Mouse (Mus musculus) hindbrain, embryonic 10.5 days (tissue): Measurements from ENCODE around the gene Nfxl1. TPM values are rescaled to one million over a fixed set of nuclear protein-coding genes. Genes with fewer than 3 reads are reported as not detected.

Experiments
- DNase-seq: peaks from one replicate; pipeline ENCODE4 v3.0.0-alpha.2; 2017; ENCODE audit warnings: low spot score
- H3K27ac ChIP-seq: fragments of 300-500 bp; sonication (generic); 2 replicates; pipeline ENCODE4 v1.5.1; 2016; ENCODE audit warnings: mild to moderate bottlenecking, moderate library complexity
- H3K27me3 ChIP-seq: fragments of 300-500 bp; sonication (generic); 2 replicates; pipeline ENCODE4 v1.6.1; 2016; ENCODE audit warnings: mild to moderate bottlenecking; ENCODE audit not compliant: poor library complexity, insufficient read depth, severe bottlenecking
- H3K36me3 ChIP-seq: fragments of 300-500 bp; sonication (generic); 2 replicates; pipeline ENCODE4 v1.6.1; 2016; ENCODE audit warnings: mild to moderate bottlenecking, moderate library complexity
- H3K4me1 ChIP-seq: fragments of 300-500 bp; sonication (generic); replicated peaks from 2 replicates; pipeline ENCODE4 v1.6.1; 2016; ENCODE audit warnings: mild to moderate bottlenecking
- H3K4me3 ChIP-seq: fragments of 300-500 bp; sonication (generic); 2 replicates; pipeline ENCODE4 v1.5.1; 2016; ENCODE audit warnings: mild to moderate bottlenecking, moderate library complexity
- H3K9me3 ChIP-seq: fragments of 300-500 bp; sonication (generic); 2 replicates; pipeline ENCODE4 v1.6.1; 2016; ENCODE audit warnings: mild to moderate bottlenecking, moderate library complexity
- WGBS: fragments of 180-500 bp; shearing (Covaris S2); methylation state at CpG from one replicate; pipeline ENCODE4 v1.1.7; 2016; 5-methylcytosine and 5-hydroxymethylcytosine counted together
- polyA plus RNA-seq: library from polyadenylated mRNA; unstranded; fragments of >200 nt; fragmentation: Nextera tagmentation; extraction: Ambion mirVana; gene quantifications from 2 replicates; pipeline ENCODE4 v1.2.1, GENCODE M21; 2016

Gene Nfxl1
- polyA plus RNA-seq, 1 experiment from 2014 or later, result 14.9 TPM

DNA sequence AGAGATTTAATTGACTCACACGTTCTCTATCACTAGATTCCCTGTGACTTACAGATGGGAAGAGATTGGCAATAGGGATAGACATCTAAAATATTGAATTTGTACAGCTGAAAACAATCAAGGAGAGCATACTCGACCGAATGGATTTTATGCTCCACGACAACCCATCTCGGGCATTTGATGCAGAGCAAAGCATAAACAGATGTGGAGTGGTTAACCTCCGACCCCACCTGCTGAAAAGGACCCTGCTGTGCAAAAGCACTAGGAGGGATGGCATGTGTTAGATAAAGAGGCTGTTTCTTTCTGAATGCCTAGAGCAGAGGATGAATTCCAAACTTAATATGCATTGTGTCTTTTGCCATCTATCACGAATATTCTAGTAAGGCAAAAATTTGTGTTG lies 79.0 kb downstream of the Nfxl1 start:
- Histone ChIP-seq H3K36me3 (no peaks in the 10 kb centered on the region), H3K9me3 (no peaks in the 10 kb centered on the region), H3K27me3 (no peaks in the 10 kb centered on the region), H3K27ac (no peak overlapping the region), H3K4me1 (peaks cover 6% of the 10 kb centered on the region; the same call in 1 of the 2 replicates), H3K4me3 (no peak overlapping the region)
- peak; percentile 52 for DNase-seq
- 19% methylated on average over 7 of the region's 7 CpGs for WGBS

DNA sequence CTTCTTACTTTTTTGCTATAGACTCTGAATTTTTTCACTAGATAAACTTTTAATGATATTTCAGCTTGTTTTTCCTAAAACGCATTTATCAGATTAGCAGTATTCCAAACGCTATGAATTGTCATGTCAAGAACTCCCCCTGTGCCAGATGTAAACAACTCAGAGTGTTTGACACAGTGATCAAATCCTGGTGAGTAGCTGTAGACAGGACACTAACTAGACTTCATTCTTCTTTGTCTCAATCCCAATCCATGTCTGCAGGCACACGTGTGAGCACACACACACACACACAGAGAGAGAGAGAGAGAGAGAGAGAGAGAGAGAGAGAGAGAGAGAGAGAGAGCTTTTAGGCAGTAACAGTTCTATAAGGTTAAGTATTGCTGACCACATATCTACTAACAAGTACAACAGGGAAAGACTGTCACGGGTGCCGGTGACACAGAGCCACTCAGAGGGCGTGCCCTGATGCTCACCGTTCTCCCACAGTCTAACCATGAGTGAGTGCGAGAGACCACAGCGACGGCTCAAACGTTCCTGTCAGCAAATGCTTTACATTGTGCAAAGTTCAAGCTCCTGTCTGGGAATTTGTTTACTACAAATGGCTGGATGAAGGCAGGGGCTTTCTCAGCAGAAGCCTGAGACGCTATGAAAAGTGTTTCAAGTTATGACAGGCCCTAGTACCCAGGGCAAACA lies 87.0 kb downstream of the Nfxl1 start:
- H3K27ac ChIP-seq, result no peak overlapping the region
- H3K4me1 ChIP-seq, result no peaks in the 10 kb centered on the region
- no peak for DNase-seq
- no peaks in the 10 kb centered on the region for H3K36me3 ChIP-seq
- H3K9me3 ChIP-seq, result no peaks in the 10 kb centered on the region
- 78% methylated on average over 12 of the region's 12 CpGs for WGBS
- no peak overlapping the region for H3K4me3 ChIP-seq
- H3K27me3 ChIP-seq, result no peaks in the 10 kb centered on the region

DNA sequence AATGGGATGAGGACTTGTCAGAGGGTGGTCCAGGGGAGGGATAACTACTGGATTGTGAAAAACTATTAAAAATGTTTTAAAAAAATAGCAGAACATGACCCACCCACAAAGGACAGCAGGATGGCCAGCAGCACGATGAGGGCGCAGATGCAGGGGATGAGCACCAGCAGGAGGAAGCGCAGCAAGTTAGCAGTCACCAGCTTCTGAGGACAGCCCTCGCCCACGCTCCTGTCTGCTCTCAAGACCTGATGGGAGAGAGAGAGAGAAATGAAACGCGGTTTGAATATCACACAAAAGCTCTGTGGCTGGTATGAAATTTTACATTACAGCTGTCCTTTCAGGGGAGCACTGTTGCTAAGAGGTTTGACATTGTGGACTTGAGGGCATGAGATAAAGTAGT lies 87.7 kb downstream of the Nfxl1 start:
- DNase-seq, result no peak
- Histone ChIP-seq H3K27ac (no peak overlapping the region), H3K4me1 (no peaks in the 10 kb centered on the region), H3K9me3 (no peaks in the 10 kb centered on the region), H3K4me3 (no peak overlapping the region), H3K27me3 (no peaks in the 10 kb centered on the region), H3K36me3 (no peaks in the 10 kb centered on the region)
- 75% methylated on average over 7 of the region's 7 CpGs for WGBS

DNA sequence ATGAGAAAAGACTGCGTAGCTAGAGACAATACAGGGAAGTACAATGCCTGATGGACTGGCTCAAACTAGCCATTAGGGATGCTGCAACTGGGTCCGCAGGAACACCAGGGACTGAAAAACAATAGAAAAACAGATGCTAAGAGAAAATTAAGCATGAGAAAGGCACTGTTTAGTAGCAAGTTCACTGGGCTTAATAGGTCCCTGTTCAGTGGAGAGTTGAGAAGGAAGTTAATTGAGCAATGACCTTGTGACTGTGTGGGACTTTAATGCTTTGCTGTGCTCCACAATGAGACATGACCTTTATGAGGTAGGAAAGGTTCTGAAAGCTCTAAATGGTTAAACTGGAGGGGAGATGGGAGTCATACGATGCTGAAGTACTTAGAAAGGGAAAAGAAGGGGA lies 94.6 kb downstream of the Nfxl1 start:
- H3K36me3 ChIP-seq, result no peaks in the 10 kb centered on the region
- H3K4me3 ChIP-seq, result no peak overlapping the region

More for the DNA sequence above, 94.6 kb downstream of the Nfxl1 start:
- Histone ChIP-seq H3K4me1 (no peaks in the 10 kb centered on the region), H3K9me3 (no peaks in the 10 kb centered on the region), H3K27ac (no peak overlapping the region), H3K27me3 (no peaks in the 10 kb centered on the region)
- WGBS, result 74% methylated on average over 3 of the region's 3 CpGs
- DNase-seq, result no peak

Other genes starting within 250 kb of the Nfxl1 start
- 5.8 and 7.8 TPM in 2 replicates for gene Corin, start 55.2 kb downstream of the Nfxl1 start, polyA plus RNA-seq
- 0.40 and 1.8 TPM in 2 replicates for gene Zar1, start 21.6 kb upstream of the Nfxl1 start, polyA plus RNA-seq
- 3.2 and 7.0 TPM in 2 replicates for gene Gm5868, start 27.9 kb upstream of the Nfxl1 start, polyA plus RNA-seq
- gene Cnga1, start 84.6 kb upstream of the Nfxl1 start, polyA plus RNA-seq, result not detected in 2 replicates
- gene Nipal1, start 88.1 kb upstream of the Nfxl1 start, polyA plus RNA-seq, result 0.44 TPM in 1 of 2 replicates, not detected in the other
- gene Txk, start 193.1 kb upstream of the Nfxl1 start, polyA plus RNA-seq, result not detected in 2 replicates